Mouse (Mus musculus) cortical plate, adult 2 months (tissue): Measurements from ENCODE around the gene Ubac2. TPM values are rescaled to one million over a fixed set of nuclear protein-coding genes. Genes with fewer than 3 reads are reported as not detected.

Experiments
- H3K27ac ChIP-seq: fragments of 200-500 bp; 2 replicates; pipeline ENCODE4 v1.5.1; 2012; ENCODE audit warnings: low read length, control low read depth, inconsistent platforms; ENCODE audit not compliant: insufficient read depth
- H3K4me1 ChIP-seq: fragments of 200-500 bp; 2 replicates; pipeline ENCODE4 v1.6.1; 2011; ENCODE audit warnings: low read length; ENCODE audit not compliant: control insufficient read depth, insufficient read depth
- H3K4me3 ChIP-seq: fragments of 200-500 bp; 2 replicates; pipeline ENCODE4 v1.5.1; 2011; ENCODE audit warnings: mild to moderate bottlenecking, low read length, control low read depth; ENCODE audit not compliant: insufficient read depth
- CTCF ChIP-seq: fragments of 200-500 bp; IDR thresholded peaks from 2 replicates; pipeline ENCODE4 v1.5.1; 2011; ENCODE audit warnings: mild to moderate bottlenecking, control low read depth, low read length; ENCODE audit not compliant: insufficient read depth; ENCODE audit errors: extremely low read depth
- POLR2A ChIP-seq: fragments of 200-500 bp; IDR thresholded peaks from 2 replicates; pipeline ENCODE4 v1.6.1; 2011; ENCODE audit warnings: mild to moderate bottlenecking, low read length, control low read depth; ENCODE audit not compliant: insufficient read depth; ENCODE audit errors: extremely low read depth
- polyA plus RNA-seq: library from polyadenylated mRNA; depleted of rRNA; stranded (reverse); fragments of >200 nt; gene quantifications from 2 replicates; pipeline ENCODE4 v1.2.3, GENCODE M21; 2012

Ubac2 gene
- polyA plus RNA-seq, 1 experiment, result 41.5 TPM

GRCm38 (mm10) chr14:121920511-121921124 is 42.2 kb downstream of the Ubac2 start:
- no peak overlapping the region for H3K27ac ChIP-seq
- TF ChIP-seq CTCF (no peak), POLR2A (no peak)
- H3K4me3 ChIP-seq, result no peak overlapping the region
- no peaks in the 10 kb centered on the region for H3K4me1 ChIP-seq

DNA sequence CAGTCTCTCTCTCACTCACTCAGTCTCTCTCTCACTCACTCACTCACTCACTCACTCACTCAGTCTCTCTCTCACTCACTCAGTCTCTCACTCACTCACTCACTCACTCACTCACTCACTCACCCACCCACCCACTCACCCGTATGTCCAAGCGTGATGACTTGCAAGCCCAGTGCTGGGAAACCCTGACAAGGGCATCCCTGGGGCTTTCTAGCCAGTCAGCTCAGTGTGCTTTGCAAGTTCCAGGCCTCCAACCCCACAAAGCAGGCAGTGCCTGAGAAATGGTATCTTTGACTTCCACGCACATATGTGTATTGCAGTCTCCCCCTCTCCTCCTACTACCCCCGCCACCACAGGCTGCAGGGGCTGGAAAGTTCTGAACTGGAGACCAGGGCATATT is 43.6 kb downstream of the Ubac2 start:
- Histone ChIP-seq H3K4me1 (no peaks in the 10 kb centered on the region), H3K27ac (no peak overlapping the region), H3K4me3 (no peak overlapping the region)
- TF ChIP-seq CTCF (no peak), POLR2A (no peak)

DNA sequence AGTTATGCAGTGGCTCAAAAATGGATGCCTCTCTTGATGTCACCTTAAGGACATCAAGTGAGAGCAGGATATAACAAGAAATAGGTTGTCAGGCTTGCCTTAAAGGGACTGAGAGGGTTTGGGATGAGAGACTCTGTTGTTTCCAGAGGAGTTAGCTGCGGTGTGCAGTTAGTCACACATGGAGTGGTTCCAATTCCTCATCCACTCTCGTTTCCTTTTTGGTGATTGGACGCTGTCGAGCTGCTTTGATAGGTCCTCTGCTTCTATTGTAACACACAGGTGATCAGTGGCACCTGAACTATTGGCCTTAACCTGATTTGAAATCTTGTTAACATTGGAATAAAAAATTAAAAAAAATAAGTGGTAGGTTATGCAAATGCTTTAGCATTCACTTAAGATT is 44.3 kb downstream of the Ubac2 start:
- TF ChIP-seq POLR2A (no peak), CTCF (no peak)
- Histone ChIP-seq H3K4me3 (no peak overlapping the region), H3K4me1 (no peaks in the 10 kb centered on the region), H3K27ac (no peak overlapping the region)

- Histone ChIP-seq H3K4me3 (no peak overlapping the region), H3K4me1 (no peaks in the 10 kb centered on the region; the same call in 1 of the 2 replicates), H3K27ac (no peak overlapping the region)
- no peak for TF ChIP-seq CTCF
- TF ChIP-seq POLR2A, result no peak
Measured at GRCm38 (mm10) chr14:121924876-121925275, 46.5 kb downstream of the Ubac2 start.

DNA sequence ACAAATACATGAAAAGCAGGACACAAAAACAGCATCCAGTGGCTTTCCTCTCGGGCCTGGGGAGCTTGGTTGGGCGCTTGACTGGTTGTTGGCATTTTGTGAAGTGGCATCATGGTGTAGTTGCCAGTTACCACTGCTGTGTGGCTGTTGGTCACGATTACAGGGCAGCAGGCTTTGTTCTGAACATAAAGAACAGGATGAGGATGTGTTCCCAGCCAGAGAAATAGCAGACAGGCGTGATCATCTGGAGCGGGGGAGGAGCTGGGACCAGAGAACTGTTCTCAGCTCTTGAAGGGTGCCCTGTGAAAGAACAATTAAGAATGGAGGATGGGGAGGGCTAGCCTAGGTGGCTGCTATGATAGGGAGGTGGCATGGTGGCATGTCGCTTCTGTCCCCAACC is 48.5 kb downstream of the Ubac2 start:
- no peak for TF ChIP-seq CTCF
- no peak for TF ChIP-seq POLR2A
- Histone ChIP-seq H3K4me3 (no peak overlapping the region), H3K27ac (no peak overlapping the region), H3K4me1 (no peaks in the 10 kb centered on the region; the same call in 1 of the 2 replicates)

- no peaks in the 10 kb centered on the region; the same call in 1 of the 2 replicates for H3K4me1 ChIP-seq
- H3K27ac ChIP-seq, result no peak overlapping the region
- TF ChIP-seq CTCF, result no peak
- no peak for TF ChIP-seq POLR2A
- H3K4me3 ChIP-seq, result no peak overlapping the region
Measured at GRCm38 (mm10) chr14:121927451-121927850, 49.0 kb downstream of the Ubac2 start.

GRCm38 (mm10) chr14:121928375-121929137 is 50.1 kb downstream of the Ubac2 start:
- TF ChIP-seq CTCF (peak; percentile 38; the same call in 1 of the 2 replicates), POLR2A (no peak)
- no peaks in the 10 kb centered on the region; the same call in 1 of the 2 replicates for H3K4me1 ChIP-seq
- H3K27ac ChIP-seq, result no peak overlapping the region
- H3K4me3 ChIP-seq, result no peak overlapping the region

DNA sequence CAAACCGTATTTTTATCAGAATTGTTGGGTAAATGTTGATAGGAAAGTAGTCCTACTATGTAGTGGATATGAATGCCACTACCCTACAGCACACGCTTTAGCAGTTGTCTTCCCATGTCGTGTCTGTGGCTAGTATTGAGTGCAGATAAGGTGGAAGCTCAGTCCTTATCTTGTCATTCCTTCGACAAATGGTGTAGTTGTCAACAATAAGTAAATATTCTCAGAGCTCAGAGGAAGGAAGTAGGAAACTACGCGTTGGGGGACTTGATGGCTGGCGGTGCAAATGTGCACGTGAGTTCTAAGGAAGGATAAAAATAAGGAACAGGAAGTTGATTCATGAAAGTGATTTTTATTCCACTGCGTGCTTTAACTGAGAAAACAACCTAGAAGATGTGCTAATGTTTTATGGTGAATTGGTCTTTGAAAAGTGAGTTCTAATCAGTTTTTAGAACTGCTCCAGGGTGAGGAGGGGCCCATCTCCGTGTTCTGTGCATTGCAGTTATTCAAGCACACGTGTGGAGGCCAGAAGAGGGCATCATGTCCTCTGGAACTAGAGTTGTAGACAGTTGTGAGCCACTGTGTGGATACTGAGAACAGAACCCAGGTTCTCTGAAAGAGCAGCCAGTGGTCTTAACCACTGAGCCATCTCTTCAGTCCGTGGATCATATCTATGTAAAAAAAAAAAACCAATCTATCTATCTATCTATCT is 51.0 kb downstream of the Ubac2 start:
- Histone ChIP-seq H3K4me1 (no peaks in the 10 kb centered on the region; the same call in 1 of the 2 replicates), H3K27ac (no peak overlapping the region), H3K4me3 (no peak overlapping the region)
- TF ChIP-seq POLR2A, result no peak
- TF ChIP-seq CTCF, result no peak

DNA sequence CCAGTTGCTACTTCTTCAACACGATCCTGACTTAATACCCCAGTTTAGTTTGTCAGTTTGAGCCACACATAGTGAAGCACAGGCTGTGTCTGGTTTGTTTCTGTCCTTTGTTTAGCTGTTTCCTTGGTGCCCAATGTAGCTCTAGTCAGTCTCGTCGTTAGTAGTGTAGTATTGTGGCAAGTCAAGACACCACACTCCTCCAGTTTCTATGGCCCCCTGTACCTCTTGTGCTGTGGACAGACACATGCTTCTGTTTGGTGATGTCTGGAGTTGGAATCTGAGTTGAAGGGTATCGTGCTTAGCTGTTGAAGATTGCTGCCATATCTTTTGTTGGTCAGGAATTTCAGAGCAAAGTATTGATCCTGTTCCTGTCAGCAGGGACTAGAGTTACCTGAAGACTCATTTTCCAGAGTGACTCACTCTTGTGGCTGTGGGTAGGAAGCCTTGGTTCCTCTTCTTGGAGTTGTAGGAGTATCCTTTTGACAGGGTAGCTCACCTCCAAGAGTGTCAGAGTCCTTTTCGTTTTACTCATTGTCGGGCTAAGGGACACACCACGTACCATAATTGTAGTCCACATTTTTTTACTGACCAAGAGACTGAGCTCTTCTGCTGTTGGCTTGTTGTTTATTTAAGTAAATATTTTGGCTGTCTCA is 52.4 kb downstream of the Ubac2 start:
- no peak overlapping the region for H3K27ac ChIP-seq
- TF ChIP-seq POLR2A, result no peak
- TF ChIP-seq CTCF, result no peak

More for the DNA sequence above, 52.4 kb downstream of the Ubac2 start:
- Histone ChIP-seq H3K4me1 (no peaks in the 10 kb centered on the region; the same call in 1 of the 2 replicates), H3K4me3 (no peak overlapping the region)
